Mouse (Mus musculus) heart, embryonic 14.5 days (tissue): ENCODE data around the gene Cnksr1. TPM values are rescaled to one million over a fixed set of nuclear protein-coding genes. Genes with fewer than 3 reads are reported as not detected.
A peak's percentile ranks its signal among the peaks of the same experiment; 100 is the strongest.

Source experiments
- ATAC-seq: fragments of 200-750 bp; cut with Nextera tagmentation; 2 replicates; pipeline ENCODE4 v1.8.0; 2017; ENCODE audit warnings: low read depth, moderate TSS enrichment; ENCODE audit not compliant: insufficient number of reproducible peaks, insufficient read depth, low FRiP score
- H3K27ac ChIP-seq, 2 experiments: fragments of 200-500 bp in 1 of 2; fragments of 300-500 bp in 1 of 2; sonication (generic) in 1 of 2; replicated peaks in 1 of 2; 2 replicates each; pipeline ENCODE4 v1.5.1; 2012 to 2014; ENCODE audit warnings: low read depth in 2 of 2, low read length in 2 of 2, control low read depth in 1 of 2, mild to moderate bottlenecking in 1 of 2, mixed read lengths in 1 of 2; ENCODE audit not compliant: control insufficient read depth in 1 of 2, insufficient read depth in 1 of 2
- H3K27me3 ChIP-seq: fragments of 300-500 bp; sonication (generic); 2 replicates; pipeline ENCODE4 v1.6.1; 2014; ENCODE audit warnings: mild to moderate bottlenecking, low read length, control low read depth; ENCODE audit not compliant: control insufficient read depth, insufficient read depth
- H3K36me3 ChIP-seq: fragments of 300-500 bp; sonication (generic); 2 replicates; pipeline ENCODE4 v1.6.1; 2014; ENCODE audit warnings: mild to moderate bottlenecking, control low read depth, low read length, mixed read lengths; ENCODE audit not compliant: control insufficient read depth, insufficient read depth
- H3K4me1 ChIP-seq, 2 experiments: fragments of 200-500 bp in 1 of 2; fragments of 300-500 bp in 1 of 2; sonication (generic) in 1 of 2; 2 replicates each; pipeline ENCODE4 v1.6.1; 2012 to 2014; ENCODE audit warnings: low read length in 2 of 2, control low read depth in 1 of 2, mixed read lengths in 1 of 2; ENCODE audit not compliant: control insufficient read depth in 2 of 2, insufficient read depth in 2 of 2
- H3K4me2 ChIP-seq: fragments of 300-500 bp; sonication (generic); 2 replicates; pipeline ENCODE4 v1.6.1; 2014; ENCODE audit warnings: mild to moderate bottlenecking, low read length
- H3K4me3 ChIP-seq, 2 experiments: fragments of 200-500 bp in 1 of 2; fragments of 300-500 bp in 1 of 2; sonication (generic) in 1 of 2; 2 replicates each; pipeline ENCODE4 v1.5.1; 2012 to 2014; ENCODE audit warnings: low read length in 2 of 2, mild to moderate bottlenecking in 2 of 2, control low read depth in 1 of 2, low read depth in 1 of 2, moderate library complexity in 1 of 2; ENCODE audit not compliant: control insufficient read depth in 1 of 2, insufficient read depth in 1 of 2
- H3K9ac ChIP-seq: fragments of 300-500 bp; sonication (generic); 2 replicates; pipeline ENCODE4 v1.6.1; 2014; ENCODE audit warnings: mild to moderate bottlenecking, low read length
- H3K9me3 ChIP-seq: fragments of 300-500 bp; sonication (generic); 2 replicates; pipeline ENCODE4 v1.6.1; 2016; ENCODE audit warnings: low read length, control low read depth; ENCODE audit not compliant: control insufficient read depth
- WGBS: fragments of 180-500 bp; shearing (Covaris S2); extraction: QIAGEN DNeasy Blood & Tissue Kit; methylation state at CpG from one replicate; pipeline ENCODE4 v1.1.7; 2014; 5-methylcytosine and 5-hydroxymethylcytosine counted together
- polyA plus RNA-seq: library from polyadenylated mRNA; unstranded; fragments of >200 nt; fragmentation: Nextera tagmentation; extraction: Ambion mirVana; gene quantifications from 2 replicates; pipeline ENCODE4 v1.2.1, GENCODE M21; 2014

Cnksr1 gene
- 0.57 and 0.62 TPM in 2 replicates for polyA plus RNA-seq

GRCm38 (mm10) chr4:134238279-134238651, at the start of gene Cnksr1:
Cnksr1 (minus strand) TSS chr4:134238399.
- Histone ChIP-seq H3K27ac (no peak within 1 kb of the TSS), H3K9me3 (no peaks in the 10 kb centered on the region), H3K4me3 (peak within 1 kb of the TSS; percentile 46 to 47), H3K27me3 (no peaks in the 10 kb centered on the region; the same call in none of the 2 replicates), H3K36me3 (no peaks in the 10 kb centered on the region), H3K4me2 (peak within 1 kb of the TSS; percentile 78), H3K9ac (peak within 1 kb of the TSS; percentile 48), H3K4me1 (peaks cover 11 to 12% of the 10 kb centered on the region in 2 experiments; a peak in 3 of 4 replicates)
- ATAC-seq, result 0 out of 2 replicates have a peak, but pooled peaks have one; percentile 31
- WGBS, result under 1% methylated on average over 18 of the region's 18 CpGs

- Histone ChIP-seq H3K4me3 (peak within 1 kb of the TSS; percentile 90 to 99), H3K36me3 (peaks cover 18% of the 10 kb centered on the region), H3K9me3 (no peaks in the 10 kb centered on the region), H3K4me2 (peak within 1 kb of the TSS; percentile 94), H3K4me1 (peaks cover 4 to 42% of the 10 kb centered on the region in 2 experiments), H3K27me3 (no peaks in the 10 kb centered on the region), H3K27ac (peak within 1 kb of the TSS; percentile 88 to 100), H3K9ac (peak within 1 kb of the TSS; percentile 99)
- 2% methylated on average over 43 of the region's 43 CpGs for WGBS
- peak; percentile 70 for ATAC-seq
Observed at GRCm38 (mm10) chr4:134287575-134288025, 49.4 kb upstream of the Cnksr1 start, which contains the start of gene Pdik1l. Pdik1l (minus strand) TSS chr4:134287895.

- no peaks in the 10 kb centered on the region for H3K27me3 ChIP-seq
- ATAC-seq, result peak; percentile 94
- WGBS, result under 1% methylated on average over 44 of the region's 59 CpGs
- H3K4me1 ChIP-seq, result peaks cover 4 to 38% of the 10 kb centered on the region in 2 experiments
- peak overlapping the region; percentile 88 to 100 for H3K27ac ChIP-seq
- H3K4me2 ChIP-seq, result peak overlapping the region; percentile 94
- peaks cover 22% of the 10 kb centered on the region for H3K36me3 ChIP-seq
- H3K9ac ChIP-seq, result peak overlapping the region; percentile 99
- peak overlapping the region; percentile 90 to 99 for H3K4me3 ChIP-seq
- H3K9me3 ChIP-seq, result no peaks in the 10 kb centered on the region
Observed at GRCm38 (mm10) chr4:134287168-134287564, 49.0 kb upstream of the Cnksr1 start.

- H3K4me1 ChIP-seq, result peaks cover 4 to 31% of the 10 kb centered on the region in 2 experiments
- peak overlapping the region; percentile 99 for H3K9ac ChIP-seq
- WGBS, result 4% methylated on average over 57 of the region's 59 CpGs
- peak overlapping the region; percentile 80 for H3K4me2 ChIP-seq
- peak; percentile 44 for ATAC-seq
- no peaks in the 10 kb centered on the region for H3K27me3 ChIP-seq
- H3K36me3 ChIP-seq, result peaks cover 29% of the 10 kb centered on the region
- no peaks in the 10 kb centered on the region for H3K9me3 ChIP-seq
- H3K27ac ChIP-seq, result peak overlapping the region; percentile 61 to 100
- peak overlapping the region; percentile 90 to 99 for H3K4me3 ChIP-seq
Observed at GRCm38 (mm10) chr4:134286226-134287167, 48.3 kb upstream of the Cnksr1 start.

GRCm38 (mm10) chr4:134284942-134285341, 46.7 kb upstream of the Cnksr1 start:
- no peak for ATAC-seq
- Histone ChIP-seq H3K4me3 (no peak overlapping the region), H3K9me3 (no peaks in the 10 kb centered on the region), H3K4me1 (peaks cover 4 to 29% of the 10 kb centered on the region in 2 experiments), H3K4me2 (no peak overlapping the region), H3K9ac (no peak overlapping the region), H3K27ac (no peak overlapping the region), H3K27me3 (no peaks in the 10 kb centered on the region), H3K36me3 (peaks cover 43% of the 10 kb centered on the region)
- WGBS, result 27% methylated on average over 2 of the region's 2 CpGs

GRCm38 (mm10) chr4:134273417-134274345, 35.5 kb upstream of the Cnksr1 start:
- ATAC-seq, result no peak
- no peaks in the 10 kb centered on the region for H3K9me3 ChIP-seq
- peaks cover 27% of the 10 kb centered on the region for H3K36me3 ChIP-seq
- no peaks in the 10 kb centered on the region for H3K27me3 ChIP-seq
- H3K4me2 ChIP-seq, result peak overlapping the region; percentile 65
- peaks cover 7 to 8% of the 10 kb centered on the region in 2 experiments; a peak in 3 of 4 replicates for H3K4me1 ChIP-seq
- WGBS, result 1% methylated on average over 14 of the region's 14 CpGs
- peak overlapping the region; percentile 19 to 22 for H3K4me3 ChIP-seq
- H3K27ac ChIP-seq, result peak overlapping the region in 1 of 2 experiments; percentile 41; a peak in 1 of 4 replicates
- peak overlapping the region; percentile 55; the same call in 1 of the 2 replicates for H3K9ac ChIP-seq
